Mouse (Mus musculus): ENCODE measurements around the gene Anapc1. TPM values are rescaled to one million over a fixed set of nuclear protein-coding genes. Genes with fewer than 3 reads are reported as not detected.
"Not testable (repeated sequence)": the region's sequence is repeated elsewhere in the genome, so short reads cannot be mapped to it uniquely, and the experiment has no call there.

The Anapc1 gene
- polyA plus RNA-seq, 1 experiment from 2014 or later, result 91.2 TPM

DNA sequence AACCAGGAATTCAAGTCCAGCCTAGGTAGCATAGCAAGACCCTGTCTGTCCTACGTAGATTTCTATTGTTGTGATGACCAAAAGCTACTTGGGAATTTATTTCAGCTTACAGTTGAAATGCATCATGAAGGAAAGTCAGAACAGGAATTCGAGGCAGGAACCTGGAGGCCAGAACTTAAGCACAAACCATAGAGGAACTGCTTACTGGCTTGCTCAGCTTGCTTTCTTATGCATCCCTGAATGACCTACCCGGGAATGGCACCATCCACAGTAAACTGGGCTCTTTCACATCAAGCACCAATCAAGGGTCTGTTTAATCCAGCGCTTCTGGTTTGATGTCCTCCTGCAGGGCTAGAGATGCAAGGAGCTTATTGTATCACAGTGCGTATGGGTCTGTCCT, 10.4 kb upstream of the Anapc1 start:
- H3K9me3 ChIP-seq (ENCODE audit: low read depth, low read length), result no peaks in the 10 kb centered on the region
- no peak for TF ChIP-seq CTCF (IDR thresholded peaks at IDR 0.05; ENCODE audit: low read depth)
- no peaks in the 10 kb centered on the region for H3K27me3 ChIP-seq (ENCODE audit: insufficient read depth, low read length)
- DNase-seq, result no peak
- peak overlapping the region; percentile 33; the same call in 1 of the 2 replicates for H3K9ac ChIP-seq
- ATAC-seq (ENCODE audit: insufficient read depth), result no peak
- no peaks in the 10 kb centered on the region for H3K4me1 ChIP-seq (ENCODE audit: insufficient read depth)
- H3K4me3 ChIP-seq (ENCODE audit: low read depth, low read length), result peak overlapping the region; percentile 68; the same call in 1 of the 2 replicates
- 45% methylated on average over 5 of the region's 5 CpGs for WGBS
- peak overlapping the region; percentile 91 for H3K4me2 ChIP-seq
- no peak overlapping the region for H3K27ac ChIP-seq (ENCODE audit: low read depth)
- no peaks in the 10 kb centered on the region for H3K36me3 ChIP-seq (ENCODE audit: insufficient read depth)

DNA sequence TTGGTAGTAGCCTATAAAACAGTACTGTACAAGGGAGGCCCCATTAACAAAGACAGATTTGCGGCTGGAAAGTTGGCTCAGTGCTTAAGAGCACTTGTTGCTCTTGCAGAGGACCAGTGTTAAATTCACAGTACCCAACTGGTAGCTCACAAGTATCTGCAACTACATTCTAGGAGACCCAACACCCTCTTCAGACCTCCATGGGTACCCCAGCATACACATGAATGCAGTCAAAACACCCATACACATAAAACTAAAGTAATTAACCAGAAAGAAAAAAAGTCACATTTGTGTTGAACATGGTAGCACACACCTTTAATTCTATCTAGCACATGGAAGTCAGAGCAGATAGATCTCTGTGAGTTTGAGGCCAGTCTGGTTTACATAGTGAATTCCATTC, 9.9 kb upstream of the Anapc1 start:
- TF ChIP-seq CTCF (IDR thresholded peaks at IDR 0.05; ENCODE audit: low read depth), result no peak
- Histone ChIP-seq H3K27ac (ENCODE audit: low read depth) (no peak overlapping the region), H3K9ac (no peak overlapping the region), H3K4me3 (ENCODE audit: low read depth, low read length) (no peak overlapping the region), H3K4me2 (no peak overlapping the region), H3K9me3 (ENCODE audit: low read depth, low read length) (no peaks in the 10 kb centered on the region), H3K27me3 (ENCODE audit: insufficient read depth, low read length) (no peaks in the 10 kb centered on the region), H3K36me3 (ENCODE audit: insufficient read depth) (no peaks in the 10 kb centered on the region), H3K4me1 (ENCODE audit: insufficient read depth) (no peaks in the 10 kb centered on the region)
- DNase-seq (no peak), ATAC-seq (ENCODE audit: insufficient read depth) (no peak)
- 73% methylated on average over 1 of the region's 1 CpGs for WGBS

DNA sequence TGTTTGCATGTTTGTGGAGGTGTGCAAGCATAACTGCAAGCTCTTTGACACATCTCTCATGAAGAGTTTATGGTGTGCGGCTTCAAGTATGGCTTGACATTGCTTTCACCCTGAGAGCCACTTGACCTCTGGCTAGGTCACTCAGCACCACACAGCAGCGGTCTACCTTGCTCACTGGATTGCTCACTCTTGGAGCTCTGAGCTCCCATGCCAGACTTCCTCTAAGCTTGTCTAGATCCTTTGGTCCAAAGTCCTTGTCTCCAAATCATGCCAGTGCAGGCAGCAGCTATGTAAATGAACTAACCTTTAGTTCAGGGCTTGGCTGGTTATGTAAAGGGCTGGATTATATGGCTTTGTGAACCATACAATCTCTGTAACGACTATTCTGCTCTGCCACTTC, 9.2 kb upstream of the Anapc1 start:
- Histone ChIP-seq H3K9ac (no peak overlapping the region), H3K4me1 (ENCODE audit: insufficient read depth) (no peaks in the 10 kb centered on the region), H3K27ac (ENCODE audit: low read depth) (no peak overlapping the region), H3K36me3 (ENCODE audit: insufficient read depth) (no peaks in the 10 kb centered on the region), H3K4me2 (no peak overlapping the region), H3K27me3 (ENCODE audit: insufficient read depth, low read length) (no peaks in the 10 kb centered on the region), H3K4me3 (ENCODE audit: low read depth, low read length) (no peak overlapping the region), H3K9me3 (ENCODE audit: low read depth, low read length) (no peaks in the 10 kb centered on the region)
- no peak for TF ChIP-seq CTCF (IDR thresholded peaks at IDR 0.05; ENCODE audit: low read depth)
- ATAC-seq (ENCODE audit: insufficient read depth) (no peak), DNase-seq (no peak)
- WGBS, result 60% methylated on average over 3 of the region's 3 CpGs

DNA sequence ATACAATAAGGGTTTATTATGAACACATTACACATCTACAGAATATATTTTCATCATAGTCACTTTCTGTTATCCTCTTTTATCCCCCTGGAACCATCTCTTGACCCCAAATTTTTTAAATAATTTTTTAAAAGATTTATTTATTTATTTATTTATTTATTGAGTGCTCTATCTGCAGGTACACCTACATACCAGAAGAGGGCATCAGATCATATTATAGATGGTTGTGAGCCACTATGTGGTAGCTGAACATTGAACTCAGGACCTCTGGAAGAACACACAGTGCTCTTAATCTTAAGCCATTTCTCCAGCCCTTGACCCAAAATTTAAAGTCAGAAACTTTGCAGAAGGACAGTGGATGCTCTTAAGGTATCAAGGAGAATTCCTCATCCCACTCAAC, 7.4 kb upstream of the Anapc1 start:
- DNase-seq, result no peak
- no peak overlapping the region for H3K9ac ChIP-seq
- no peak overlapping the region for H3K4me3 ChIP-seq (ENCODE audit: low read depth, low read length)

DNA sequence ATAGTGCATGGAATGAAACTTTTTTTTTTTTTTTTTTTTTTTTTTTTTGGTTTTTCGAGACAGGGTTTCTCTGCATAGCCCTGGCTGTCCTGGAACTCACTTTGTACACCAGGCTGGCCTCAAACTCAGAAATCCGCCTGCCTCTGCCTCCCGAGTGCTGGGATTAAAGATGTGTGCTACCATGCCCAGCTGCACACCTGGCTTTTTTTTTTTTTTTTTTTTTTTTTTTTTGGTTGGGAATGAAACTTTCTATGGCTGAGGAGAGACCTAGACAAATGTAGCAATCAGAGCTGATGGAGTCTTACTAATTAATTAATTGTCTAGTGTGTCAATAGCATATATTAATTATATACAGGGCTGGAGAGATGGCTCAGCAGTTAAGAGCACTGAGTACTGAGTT, 6.6 kb upstream of the Anapc1 start:
- not testable (repeated sequence) for DNase-seq; H3K9ac ChIP-seq; H3K36me3 ChIP-seq (ENCODE audit: insufficient read depth); H3K9me3 ChIP-seq (ENCODE audit: low read depth, low read length); H3K27me3 ChIP-seq (ENCODE audit: insufficient read depth, low read length); H3K4me2 ChIP-seq; H3K4me3 ChIP-seq (ENCODE audit: low read depth, low read length); H3K4me1 ChIP-seq (ENCODE audit: insufficient read depth); ATAC-seq (ENCODE audit: insufficient read depth); H3K27ac ChIP-seq (ENCODE audit: low read depth)
- WGBS, result 90% methylated on average over 3 of the region's 3 CpGs

More for the DNA sequence above, 7.4 kb upstream of the Anapc1 start:
- Histone ChIP-seq H3K4me2 (no peak overlapping the region), H3K36me3 (ENCODE audit: insufficient read depth) (no peaks in the 10 kb centered on the region), H3K4me1 (ENCODE audit: insufficient read depth) (no peaks in the 10 kb centered on the region), H3K9me3 (ENCODE audit: low read depth, low read length) (no peaks in the 10 kb centered on the region), H3K27ac (ENCODE audit: low read depth) (no peak overlapping the region), H3K27me3 (ENCODE audit: insufficient read depth, low read length) (no peaks in the 10 kb centered on the region)
- no peak for TF ChIP-seq CTCF (IDR thresholded peaks at IDR 0.05; ENCODE audit: low read depth)
- ATAC-seq (ENCODE audit: insufficient read depth), result no peak

DNA sequence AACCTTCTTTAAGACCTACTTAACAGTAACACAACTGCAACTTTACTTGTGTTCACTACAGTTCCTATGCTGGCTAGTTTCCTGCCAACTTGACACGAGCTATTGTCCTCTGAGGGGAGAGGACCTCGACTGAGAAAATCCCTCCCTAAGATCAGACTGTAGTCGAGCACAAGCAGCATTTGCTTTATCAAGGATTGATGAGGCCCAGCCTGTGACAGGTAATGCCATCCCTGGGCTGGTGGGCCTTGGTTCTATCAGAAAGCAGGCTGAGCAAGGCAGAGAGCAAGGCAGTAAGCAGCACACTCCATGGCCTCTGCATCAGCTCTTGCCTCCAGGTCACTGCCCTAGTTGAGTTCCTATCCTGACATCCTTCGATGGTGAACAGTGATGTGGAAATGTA, 6.0 kb upstream of the Anapc1 start:
- no peaks in the 10 kb centered on the region for H3K9me3 ChIP-seq (ENCODE audit: low read depth, low read length)
- no peak overlapping the region for H3K27ac ChIP-seq (ENCODE audit: low read depth)
- ATAC-seq (ENCODE audit: insufficient read depth) (no peak), DNase-seq (no peak)
- no peak overlapping the region for H3K4me3 ChIP-seq (ENCODE audit: low read depth, low read length)
- no peak for TF ChIP-seq CTCF (IDR thresholded peaks at IDR 0.05; ENCODE audit: low read depth)
- no peak overlapping the region for H3K4me2 ChIP-seq
- no peak overlapping the region for H3K9ac ChIP-seq
- WGBS, result 61% methylated on average over 4 of the region's 4 CpGs
- H3K36me3 ChIP-seq (ENCODE audit: insufficient read depth), result no peaks in the 10 kb centered on the region
- H3K4me1 ChIP-seq (ENCODE audit: insufficient read depth), result no peaks in the 10 kb centered on the region
- no peaks in the 10 kb centered on the region for H3K27me3 ChIP-seq (ENCODE audit: insufficient read depth, low read length)

DNA sequence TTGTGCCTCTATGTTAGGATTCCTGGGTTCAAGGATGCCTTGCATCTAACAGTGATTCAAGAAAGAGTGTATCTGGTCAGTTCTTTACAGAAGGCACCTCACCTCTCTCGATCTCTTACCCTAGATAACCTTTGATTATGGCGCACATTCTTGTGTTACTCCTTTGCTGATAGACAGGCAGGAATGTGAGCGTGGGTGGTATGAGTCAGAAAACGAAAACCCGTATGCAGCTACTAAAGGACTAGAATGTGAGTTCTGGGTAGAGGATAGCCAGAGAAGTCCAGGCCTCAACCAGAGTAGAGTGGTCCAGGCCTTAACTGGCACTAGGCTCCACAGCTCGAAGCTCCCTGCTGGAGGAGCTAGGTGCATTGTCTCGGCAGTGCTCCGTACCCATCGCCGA, 5.6 kb upstream of the Anapc1 start:
- DNase-seq, result no peak
- no peaks in the 10 kb centered on the region for H3K27me3 ChIP-seq (ENCODE audit: insufficient read depth, low read length)
- no peaks in the 10 kb centered on the region for H3K4me1 ChIP-seq (ENCODE audit: insufficient read depth)
- no peak for TF ChIP-seq CTCF (IDR thresholded peaks at IDR 0.05; ENCODE audit: low read depth)
- no peak overlapping the region for H3K27ac ChIP-seq (ENCODE audit: low read depth)
- H3K36me3 ChIP-seq (ENCODE audit: insufficient read depth), result no peaks in the 10 kb centered on the region
- H3K9me3 ChIP-seq (ENCODE audit: low read depth, low read length), result no peaks in the 10 kb centered on the region
- 72% methylated on average over 10 of the region's 10 CpGs for WGBS
- H3K9ac ChIP-seq, result no peak overlapping the region
- ATAC-seq (ENCODE audit: insufficient read depth), result no peak
- no peak overlapping the region for H3K4me2 ChIP-seq
- no peak overlapping the region for H3K4me3 ChIP-seq (ENCODE audit: low read depth, low read length)

DNA sequence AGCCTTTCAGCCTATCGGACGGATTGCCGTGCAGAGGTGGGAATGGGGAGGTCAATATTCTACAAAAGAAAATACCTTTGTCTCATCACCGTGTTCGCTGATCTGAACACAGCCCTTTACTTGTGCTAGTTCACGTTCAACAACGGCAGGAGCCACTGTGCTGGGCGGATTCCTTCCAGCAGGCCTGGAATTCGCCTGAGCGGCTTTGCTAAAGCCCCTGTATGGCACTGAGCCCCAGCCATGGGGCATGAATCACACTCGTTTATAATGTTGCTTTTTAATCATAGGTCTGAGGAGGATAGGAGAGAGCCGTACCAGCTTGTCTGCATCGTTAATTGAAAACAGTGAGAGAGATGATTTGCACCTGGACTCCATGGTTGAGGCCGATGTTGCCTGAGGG, 5.1 kb upstream of the Anapc1 start:
- TF ChIP-seq CTCF (IDR thresholded peaks at IDR 0.05; ENCODE audit: low read depth), result no peak
- H3K4me3 ChIP-seq (ENCODE audit: low read depth, low read length), result no peak overlapping the region
- H3K9me3 ChIP-seq (ENCODE audit: low read depth, low read length), result no peaks in the 10 kb centered on the region
- no peak overlapping the region for H3K27ac ChIP-seq (ENCODE audit: low read depth)
- no peak overlapping the region for H3K9ac ChIP-seq
- 64% methylated on average over 14 of the region's 14 CpGs for WGBS
- H3K36me3 ChIP-seq (ENCODE audit: insufficient read depth), result no peaks in the 10 kb centered on the region
- no peak overlapping the region for H3K4me2 ChIP-seq
- no peaks in the 10 kb centered on the region for H3K4me1 ChIP-seq (ENCODE audit: insufficient read depth)
- no peaks in the 10 kb centered on the region for H3K27me3 ChIP-seq (ENCODE audit: insufficient read depth, low read length)
- no peak for DNase-seq
- ATAC-seq (ENCODE audit: insufficient read depth), result no peak
